Mouse (Mus musculus) thymus, adult 2 months (tissue): ENCODE results near the gene Gm20388. TPM values are rescaled to one million over a fixed set of nuclear protein-coding genes. Genes with fewer than 3 reads are reported as not detected.
A peak's percentile ranks its signal among the peaks of the same experiment; 100 is the strongest.

ENCODE experiments used
- DNase-seq: peaks from one replicate; pipeline ENCODE4 v3.0.0; 2021
- H3K27ac ChIP-seq: fragments of 200-500 bp; 2 replicates; pipeline ENCODE4 v1.5.1; 2012; ENCODE audit warnings: low read length, control low read depth; ENCODE audit not compliant: control insufficient read depth, insufficient read depth
- H3K27me3 ChIP-seq: fragments of 200-500 bp; 2 replicates; pipeline ENCODE4 v1.6.1; 2012; ENCODE audit warnings: mild to moderate bottlenecking, low read length, moderate library complexity, mixed read lengths; ENCODE audit not compliant: control insufficient read depth, insufficient read depth
- H3K36me3 ChIP-seq: fragments of 200-500 bp; 2 replicates; pipeline ENCODE4 v1.6.1; 2012; ENCODE audit warnings: mild to moderate bottlenecking, low read length, moderate library complexity; ENCODE audit not compliant: control insufficient read depth, insufficient read depth
- H3K4me1 ChIP-seq: fragments of 200-500 bp; replicated peaks from 2 replicates; pipeline ENCODE4 v1.6.1; 2012; ENCODE audit warnings: low read length; ENCODE audit not compliant: control insufficient read depth, insufficient read depth
- H3K4me3 ChIP-seq: fragments of 200-500 bp; 2 replicates; pipeline ENCODE4 v1.5.1; 2012; ENCODE audit warnings: mild to moderate bottlenecking, low read length, control low read depth, moderate library complexity; ENCODE audit not compliant: control insufficient read depth, insufficient read depth
- CTCF ChIP-seq: fragments of 200-500 bp; IDR thresholded peaks from 2 replicates; pipeline ENCODE4 v1.5.1; 2012; ENCODE audit warnings: mild to moderate bottlenecking, control low read depth, low read length, moderate library complexity, borderline replicate concordance; ENCODE audit not compliant: control insufficient read depth, poor library complexity, insufficient read depth; ENCODE audit errors: extremely low read depth
- POLR2A ChIP-seq: fragments of 200-500 bp; IDR thresholded peaks from 2 replicates; pipeline ENCODE4 v1.6.1; 2012; ENCODE audit warnings: mild to moderate bottlenecking, low read length, control low read depth, moderate library complexity; ENCODE audit not compliant: control insufficient read depth, poor library complexity, insufficient read depth; ENCODE audit errors: extremely low read depth
- WGBS: fragments of 180-500 bp; shearing (Covaris S2); methylation state at CpG from one replicate; pipeline ENCODE4 v1.1.7; 2018; 5-methylcytosine and 5-hydroxymethylcytosine counted together
- polyA plus RNA-seq: library from polyadenylated mRNA; depleted of rRNA; stranded (reverse); fragments of >200 nt; gene quantifications from 2 replicates; pipeline ENCODE4 v1.2.3, GENCODE M21; 2012

Gene Gm20388
- polyA plus RNA-seq, 1 experiment, result 103 TPM

DNA sequence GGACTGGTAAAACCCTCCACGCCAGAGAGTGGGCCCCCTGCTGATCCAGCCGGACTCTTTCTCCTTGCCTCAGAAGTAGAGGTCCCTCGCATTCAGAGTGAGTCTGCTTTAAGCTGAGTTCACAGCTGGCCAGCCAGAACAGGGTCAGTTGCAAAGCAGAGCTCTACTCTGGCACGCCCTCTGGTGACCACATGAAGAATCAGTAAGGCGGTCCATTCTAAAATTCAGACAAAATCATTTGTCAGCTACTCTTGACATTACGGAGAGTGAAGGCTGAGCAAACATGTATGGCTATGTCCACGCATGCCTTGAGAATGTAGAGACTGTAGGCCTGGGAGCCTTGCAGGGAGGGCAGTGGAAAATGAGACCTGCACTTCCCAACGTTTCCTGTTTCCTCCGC, 2459.0 kb downstream of the Gm20388 start:
- Histone ChIP-seq H3K27me3 (no peaks in the 10 kb centered on the region), H3K27ac (no peak overlapping the region), H3K4me3 (no peak overlapping the region), H3K4me1 (no peaks in the 10 kb centered on the region), H3K36me3 (no peaks in the 10 kb centered on the region)
- TF ChIP-seq CTCF (peak; percentile 46; the same call in 1 of the 2 replicates), POLR2A (no peak)
- 24% methylated on average over 9 of the region's 9 CpGs for WGBS
- DNase-seq, result peak; percentile 54

DNA sequence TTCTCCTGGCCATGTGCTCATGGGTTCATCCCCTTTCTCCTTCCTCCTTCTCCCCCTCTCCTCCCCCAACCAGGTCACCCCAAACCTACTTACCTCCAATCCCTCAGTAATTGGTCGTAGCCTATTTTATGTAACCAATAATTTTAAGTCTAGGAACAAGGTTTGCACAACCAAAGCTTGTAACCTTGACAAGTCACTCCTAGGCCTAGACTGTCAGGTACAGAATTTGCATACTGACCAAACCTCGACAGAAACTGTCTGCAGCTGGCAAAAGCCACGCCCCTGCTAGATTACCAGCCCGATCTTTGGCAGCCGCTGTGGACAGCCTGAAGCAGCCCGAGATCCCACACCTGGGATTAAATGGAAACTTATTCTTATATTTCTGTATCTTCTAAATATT, 2461.1 kb downstream of the Gm20388 start:
- Histone ChIP-seq H3K27me3 (no peaks in the 10 kb centered on the region), H3K27ac (no peak overlapping the region), H3K36me3 (no peaks in the 10 kb centered on the region), H3K4me1 (0 out of 2 replicates have a peak, but pooled peaks cover 3% of the 10 kb centered on the region), H3K4me3 (no peak overlapping the region)
- WGBS, result 82% methylated on average over 6 of the region's 6 CpGs
- DNase-seq, result no peak
- TF ChIP-seq CTCF (no peak), POLR2A (no peak)

GRCm38 (mm10) chr8:122375320-122375719, 2464.7 kb downstream of the Gm20388 start:
- Histone ChIP-seq H3K36me3 (no peaks in the 10 kb centered on the region; the same call in 1 of the 2 replicates), H3K4me3 (no peak overlapping the region), H3K27me3 (no peaks in the 10 kb centered on the region), H3K4me1 (peaks cover 8% of the 10 kb centered on the region; the same call in 1 of the 2 replicates), H3K27ac (no peak overlapping the region)
- DNase-seq, result no peak
- 96% methylated on average over 7 of the region's 7 CpGs for WGBS
- TF ChIP-seq POLR2A (no peak), CTCF (no peak)

DNA sequence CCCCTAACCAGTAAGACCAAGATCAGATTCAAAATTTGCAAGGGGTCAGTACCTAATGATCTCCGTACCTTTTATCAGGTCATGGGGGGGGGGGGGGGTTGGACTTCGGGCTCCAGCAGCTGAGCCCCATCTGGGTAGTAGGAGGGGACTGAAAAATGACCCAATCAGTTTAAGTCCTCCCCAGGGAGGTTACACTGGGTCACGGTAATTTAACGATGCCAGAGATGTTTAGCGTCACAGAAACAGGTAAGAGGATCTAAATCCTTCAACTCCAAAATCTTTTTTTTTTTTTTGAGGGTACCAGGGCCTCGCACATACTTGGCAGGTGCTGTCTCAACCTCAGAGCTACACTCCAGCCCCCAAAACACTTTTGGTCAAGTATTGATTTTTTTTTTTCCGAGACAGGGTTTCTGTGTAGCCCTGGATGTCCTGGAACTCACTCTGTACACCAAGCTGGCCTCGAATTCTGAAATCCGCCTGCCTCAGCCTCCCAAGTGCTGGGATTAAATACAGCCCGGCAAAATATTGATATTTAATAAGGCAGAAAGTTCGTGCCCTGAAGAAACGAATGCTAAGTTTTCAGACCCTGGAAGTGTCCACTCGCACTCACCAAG, 2465.2 kb downstream of the Gm20388 start:
- H3K4me3 ChIP-seq, result peak overlapping the region; percentile 40
- no peaks in the 10 kb centered on the region; the same call in 1 of the 2 replicates for H3K36me3 ChIP-seq
- WGBS, result 25% methylated on average over 13 of the region's 13 CpGs
- DNase-seq, result no peak
- H3K27ac ChIP-seq, result no peak overlapping the region
- H3K27me3 ChIP-seq, result no peaks in the 10 kb centered on the region
- TF ChIP-seq POLR2A (no peak), CTCF (no peak)
- H3K4me1 ChIP-seq, result peaks cover 8% of the 10 kb centered on the region; the same call in 1 of the 2 replicates

DNA sequence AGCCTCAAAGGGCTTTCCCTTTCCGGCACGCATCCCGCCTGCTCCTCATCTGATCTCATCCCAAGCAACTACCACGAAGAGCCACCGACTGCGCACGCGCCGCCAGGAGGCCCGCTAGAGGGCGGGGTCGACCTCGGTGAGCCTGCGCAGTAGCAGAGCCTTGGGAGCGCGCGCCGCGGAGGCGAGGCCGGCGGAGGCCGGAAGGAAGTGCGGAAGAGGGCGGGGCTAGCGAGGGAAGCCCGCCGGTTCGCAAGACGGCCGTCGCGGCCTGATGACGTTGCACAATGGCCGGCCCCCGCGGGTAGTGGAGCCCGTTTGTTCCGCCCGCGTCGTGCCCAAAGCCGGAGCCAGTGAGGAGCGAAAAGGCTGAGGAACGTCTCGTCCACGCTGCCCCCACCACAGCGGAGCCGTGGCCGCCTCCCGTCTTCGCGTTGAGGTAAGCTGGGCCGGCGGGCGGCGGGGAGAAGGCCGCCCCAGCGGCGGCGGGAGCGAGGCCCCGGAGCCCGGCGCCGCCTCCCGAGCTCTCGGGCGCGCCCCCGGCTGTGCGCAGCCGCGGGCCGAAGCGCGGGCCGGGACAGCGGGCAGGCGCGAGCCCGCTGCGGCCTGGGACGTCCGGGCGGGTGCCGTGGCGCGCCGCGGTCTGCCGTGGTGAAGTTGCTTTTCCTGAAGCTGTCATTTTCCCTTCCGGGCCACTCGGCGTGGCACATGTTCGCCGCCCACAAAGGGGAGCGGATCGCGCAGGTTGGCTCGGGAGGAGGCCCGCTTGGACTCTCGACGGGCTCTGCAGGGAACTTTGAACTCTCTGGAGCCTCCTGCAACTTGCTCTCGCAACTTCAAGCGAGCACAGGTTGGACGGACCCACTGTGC, 2466.0 kb downstream of the Gm20388 start, which contains the start of gene Zc3h18:
Gene Zc3h18, plus strand, starts transcription at position 245 of the 867 bp plus-strand sequence.
- Histone ChIP-seq H3K27me3 (no peaks in the 10 kb centered on the region), H3K36me3 (no peaks in the 10 kb centered on the region; the same call in 1 of the 2 replicates), H3K4me3 (peak within 1 kb of the TSS; percentile 87), H3K4me1 (peaks cover 8% of the 10 kb centered on the region; the same call in 1 of the 2 replicates), H3K27ac (no peak within 1 kb of the TSS; the same call in 1 of the 2 replicates)
- under 1% methylated on average over 105 of the region's 107 CpGs for WGBS
- TF ChIP-seq POLR2A, result peak; percentile 68
- TF ChIP-seq CTCF, result peak; percentile 51; the same call in 1 of the 2 replicates
- peak; percentile 99 for DNase-seq

DNA sequence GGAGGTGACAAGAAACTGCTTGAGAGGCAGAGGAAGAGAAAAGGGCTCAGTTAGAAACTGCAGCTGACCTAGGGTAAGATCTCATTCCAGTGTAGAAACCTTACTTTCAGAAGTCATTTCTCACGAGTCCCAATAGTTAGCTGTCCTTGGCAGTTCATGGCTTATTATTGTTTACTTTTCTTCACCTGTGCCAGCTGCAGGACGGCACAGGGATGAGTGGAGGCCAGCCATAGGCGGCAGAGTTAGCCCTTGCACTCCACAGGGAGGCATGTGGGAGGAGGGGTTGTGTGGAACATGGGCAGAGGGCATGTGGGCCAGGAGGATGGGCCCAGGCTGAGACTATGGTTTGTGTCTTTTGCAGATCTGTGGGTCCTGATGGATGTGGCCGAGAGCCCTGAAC, 2472.4 kb downstream of the Gm20388 start:
- Histone ChIP-seq H3K4me1 (no peaks in the 10 kb centered on the region), H3K36me3 (peaks cover 34% of the 10 kb centered on the region), H3K4me3 (no peak overlapping the region), H3K27ac (no peak overlapping the region), H3K27me3 (no peaks in the 10 kb centered on the region)
- no peak for TF ChIP-seq POLR2A
- no peak for TF ChIP-seq CTCF
- no peak for DNase-seq
- 93% methylated on average over 4 of the region's 4 CpGs for WGBS
